Mouse (Mus musculus) forebrain, embryonic 10.5 days (tissue): Measurements from ENCODE around the gene Mtcl1. TPM values are rescaled to one million over a fixed set of nuclear protein-coding genes. Genes with fewer than 3 reads are reported as not detected.

Experiments used
- DNase-seq: peaks from one replicate; pipeline ENCODE4 v3.0.0-alpha.2; 2017; ENCODE audit warnings: low spot score; ENCODE audit errors: extremely low spot score
- H3K27ac ChIP-seq: fragments of 300-500 bp; sonication (generic); 2 replicates; pipeline ENCODE4 v1.5.1; 2016; ENCODE audit warnings: mild to moderate bottlenecking
- H3K27me3 ChIP-seq: fragments of 300-500 bp; sonication (generic); 2 replicates; pipeline ENCODE4 v1.6.1; 2016; ENCODE audit warnings: mild to moderate bottlenecking; ENCODE audit not compliant: poor library complexity, severe bottlenecking
- H3K36me3 ChIP-seq: fragments of 300-500 bp; sonication (generic); replicated peaks from 2 replicates; pipeline ENCODE4 v1.6.1; 2016; ENCODE audit warnings: mild to moderate bottlenecking, moderate library complexity
- H3K4me1 ChIP-seq: fragments of 300-500 bp; sonication (generic); 2 replicates; pipeline ENCODE4 v1.6.1; 2016
- H3K4me3 ChIP-seq: fragments of 300-500 bp; sonication (generic); 2 replicates; pipeline ENCODE4 v1.5.1; 2016; ENCODE audit warnings: mild to moderate bottlenecking, moderate library complexity
- H3K9me3 ChIP-seq: fragments of 300-500 bp; sonication (generic); 2 replicates; pipeline ENCODE4 v1.6.1; 2016; ENCODE audit warnings: mild to moderate bottlenecking, moderate library complexity
- WGBS: fragments of 180-500 bp; shearing (Covaris S2); methylation state at CpG from one replicate; pipeline ENCODE4 v1.1.7; 2016; 5-methylcytosine and 5-hydroxymethylcytosine counted together
- polyA plus RNA-seq: library from polyadenylated mRNA; unstranded; fragments of >200 nt; fragmentation: Nextera tagmentation; extraction: Ambion mirVana; gene quantifications from 2 replicates; pipeline ENCODE4 v1.2.1, GENCODE M21; 2016

The Mtcl1 gene
- polyA plus RNA-seq, 1 experiment from 2014 or later, result 28.4 TPM

DNA sequence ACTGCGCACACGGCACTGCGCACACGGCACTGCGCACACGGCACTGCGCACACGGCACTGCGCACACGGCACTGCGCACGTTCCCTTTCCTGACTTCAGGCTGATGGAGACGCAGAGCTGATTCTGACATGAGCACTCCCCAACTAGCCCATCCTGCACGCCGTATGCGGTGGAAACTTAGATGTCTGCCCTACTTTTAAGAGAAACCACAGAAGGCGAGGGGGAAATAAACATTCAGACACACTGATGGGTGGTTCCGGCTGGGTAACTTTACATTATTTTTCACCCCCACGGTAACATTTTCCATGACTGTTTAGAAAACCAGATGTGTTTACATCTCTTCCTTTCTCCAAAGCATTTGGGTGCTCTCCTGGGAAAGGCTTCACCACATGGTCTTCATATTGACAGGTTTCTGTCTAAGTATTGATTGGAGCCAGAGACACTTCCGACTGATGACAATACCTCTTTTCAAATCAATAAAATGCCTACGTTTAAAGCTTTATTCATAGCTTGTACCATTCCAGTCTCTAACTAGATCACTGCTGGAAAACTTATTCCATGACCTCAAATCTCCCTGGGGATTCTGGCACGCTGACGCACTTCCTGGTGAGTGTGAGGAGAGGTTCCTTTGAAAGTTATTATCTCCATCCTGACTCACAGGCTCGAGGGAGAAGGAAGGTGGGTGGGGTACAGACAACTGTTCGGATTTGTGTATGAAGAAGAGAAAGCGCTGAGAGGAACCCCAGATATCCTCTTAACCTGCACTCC lies 84.8 kb downstream of the Mtcl1 start:
- DNase-seq, result no peak
- Histone ChIP-seq H3K4me3 (no peak overlapping the region), H3K27me3 (no peaks in the 10 kb centered on the region), H3K4me1 (0 out of 2 replicates have a peak, but pooled peaks cover 11% of the 10 kb centered on the region), H3K36me3 (peaks cover 98% of the 10 kb centered on the region), H3K9me3 (no peaks in the 10 kb centered on the region), H3K27ac (no peak overlapping the region)
- 87% methylated on average over 26 of the region's 26 CpGs for WGBS

DNA sequence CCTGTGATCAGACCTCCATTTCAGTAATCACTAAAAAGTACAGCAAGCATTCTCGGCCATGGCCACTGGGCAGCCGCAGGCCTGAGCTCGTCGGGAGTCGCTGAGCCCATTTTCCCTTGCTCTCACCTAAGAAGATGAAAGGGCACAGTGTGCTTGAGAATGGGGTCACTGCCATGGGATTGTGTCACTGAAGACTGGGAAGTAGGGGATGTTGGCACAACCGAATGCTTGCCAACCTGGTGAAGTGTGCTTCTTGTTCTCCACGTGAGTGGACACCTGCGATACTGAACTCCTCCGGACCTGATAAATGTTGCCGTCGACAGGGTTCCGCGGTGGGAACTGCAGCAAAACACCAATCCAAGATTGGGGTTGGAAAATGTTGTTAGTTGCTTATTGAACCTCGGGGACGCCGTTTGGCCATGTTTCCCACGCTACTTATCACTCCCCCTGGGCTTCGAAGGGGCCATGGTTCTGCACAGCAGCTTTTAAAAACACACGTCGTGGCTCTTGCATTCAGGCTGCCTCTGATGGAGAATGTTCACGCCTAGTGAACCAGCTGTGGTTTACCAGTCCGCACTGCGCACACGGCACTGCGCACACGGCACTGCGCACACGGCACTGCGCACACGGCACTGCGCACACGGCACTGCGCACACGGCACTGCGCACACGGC lies 85.6 kb downstream of the Mtcl1 start:
- H3K9me3 ChIP-seq, result no peaks in the 10 kb centered on the region
- H3K4me3 ChIP-seq, result no peak overlapping the region
- 90% methylated on average over 36 of the region's 36 CpGs for WGBS
- H3K36me3 ChIP-seq, result peaks cover 98% of the 10 kb centered on the region
- H3K27ac ChIP-seq, result no peak overlapping the region
- no peak for DNase-seq
- H3K4me1 ChIP-seq, result peaks cover 13% of the 10 kb centered on the region; the same call in 1 of the 2 replicates
- H3K27me3 ChIP-seq, result no peaks in the 10 kb centered on the region

- no peak overlapping the region for H3K4me3 ChIP-seq
- no peak overlapping the region for H3K27ac ChIP-seq
- H3K9me3 ChIP-seq, result no peaks in the 10 kb centered on the region
- no peak for DNase-seq
- H3K27me3 ChIP-seq, result no peaks in the 10 kb centered on the region
- WGBS, result 87% methylated on average over 15 of the region's 15 CpGs
- peaks cover 99% of the 10 kb centered on the region for H3K36me3 ChIP-seq
- H3K4me1 ChIP-seq, result peaks cover 28% of the 10 kb centered on the region
Observed at GRCm38 (mm10) chr17:66362287-66363016, 87.1 kb downstream of the Mtcl1 start.

- Histone ChIP-seq H3K27me3 (no peaks in the 10 kb centered on the region), H3K36me3 (peaks cover 99% of the 10 kb centered on the region), H3K27ac (peak overlapping the region; percentile 66), H3K4me3 (no peak overlapping the region), H3K4me1 (peaks cover 41% of the 10 kb centered on the region), H3K9me3 (no peaks in the 10 kb centered on the region)
- WGBS, result 78% methylated on average over 27 of the region's 27 CpGs
- DNase-seq, result peak; percentile 41
Observed at GRCm38 (mm10) chr17:66358026-66358978, 91.2 kb downstream of the Mtcl1 start.

DNA sequence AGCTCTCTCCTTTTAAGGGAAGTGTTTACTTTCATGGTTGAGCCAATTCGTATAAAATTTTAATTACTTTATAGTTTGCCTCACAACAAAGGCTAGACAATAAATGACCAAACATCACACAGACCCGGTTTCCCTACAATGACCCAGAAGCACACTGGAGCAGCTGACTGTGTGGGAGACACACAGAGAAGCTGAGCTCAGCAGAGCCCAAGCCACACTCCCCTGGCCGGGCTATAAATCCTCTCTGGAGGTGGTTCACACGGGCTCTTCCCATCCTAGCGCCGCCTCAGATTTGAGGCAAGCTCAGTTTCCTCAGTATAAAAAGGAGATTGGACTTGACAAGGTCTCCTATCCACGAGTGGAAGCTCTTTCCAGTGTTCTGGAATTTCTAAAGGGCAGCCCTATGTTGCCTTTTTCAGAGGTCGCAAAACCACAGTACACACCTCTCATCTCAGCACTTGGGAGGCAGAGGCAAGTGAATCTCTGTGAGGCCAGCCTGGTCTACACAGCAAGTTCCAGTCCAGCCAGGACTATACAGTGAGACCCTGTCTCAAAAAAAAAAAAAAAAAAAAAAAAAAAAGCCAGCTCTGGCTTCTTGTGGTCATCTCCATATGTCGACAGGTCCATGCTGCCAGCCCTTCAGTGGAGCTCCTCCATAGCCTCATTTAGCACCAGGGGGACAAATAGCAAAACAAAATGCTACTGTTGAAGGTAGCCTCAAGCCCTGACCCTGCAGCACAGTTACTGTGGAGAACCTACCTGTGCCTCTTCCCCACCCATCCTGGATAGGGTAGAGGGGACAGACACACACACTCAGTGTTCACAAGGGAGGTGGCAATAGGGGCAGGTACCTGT lies 92.2 kb downstream of the Mtcl1 start:
- no peaks in the 10 kb centered on the region for H3K9me3 ChIP-seq
- H3K4me1 ChIP-seq, result peaks cover 41% of the 10 kb centered on the region
- H3K4me3 ChIP-seq, result no peak overlapping the region
- DNase-seq, result no peak
- H3K27me3 ChIP-seq, result no peaks in the 10 kb centered on the region
- H3K36me3 ChIP-seq, result peaks cover 99% of the 10 kb centered on the region
- H3K27ac ChIP-seq, result peak overlapping the region; percentile 66
- 88% methylated on average over 9 of the region's 9 CpGs for WGBS

DNA sequence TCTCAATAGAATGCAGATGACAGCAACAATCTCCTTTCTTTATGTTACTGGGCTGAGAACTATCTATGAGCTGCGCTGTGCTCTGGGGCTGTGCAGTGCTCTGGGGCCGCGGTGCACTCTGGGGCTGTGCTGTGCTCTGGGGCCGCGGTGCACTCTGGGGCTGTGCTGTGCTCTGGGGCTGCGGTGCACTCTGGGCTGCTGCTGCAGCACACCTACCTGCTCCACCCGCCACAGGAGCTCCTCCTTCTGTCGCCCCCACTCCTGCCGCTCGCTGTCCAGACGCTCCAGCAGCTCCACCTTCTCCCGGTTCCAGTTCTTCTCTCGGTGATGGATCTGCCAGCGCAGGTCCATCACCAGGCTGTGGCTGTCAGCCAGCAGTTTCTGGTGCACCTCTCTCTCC lies 95.6 kb downstream of the Mtcl1 start:
- WGBS, result 94% methylated on average over 14 of the region's 14 CpGs
- no peak for DNase-seq
- no peak overlapping the region for H3K27ac ChIP-seq
- H3K9me3 ChIP-seq, result no peaks in the 10 kb centered on the region
- no peak overlapping the region for H3K4me3 ChIP-seq
- peaks cover 29% of the 10 kb centered on the region for H3K4me1 ChIP-seq
- H3K36me3 ChIP-seq, result peaks cover 98% of the 10 kb centered on the region
- no peaks in the 10 kb centered on the region for H3K27me3 ChIP-seq

DNA sequence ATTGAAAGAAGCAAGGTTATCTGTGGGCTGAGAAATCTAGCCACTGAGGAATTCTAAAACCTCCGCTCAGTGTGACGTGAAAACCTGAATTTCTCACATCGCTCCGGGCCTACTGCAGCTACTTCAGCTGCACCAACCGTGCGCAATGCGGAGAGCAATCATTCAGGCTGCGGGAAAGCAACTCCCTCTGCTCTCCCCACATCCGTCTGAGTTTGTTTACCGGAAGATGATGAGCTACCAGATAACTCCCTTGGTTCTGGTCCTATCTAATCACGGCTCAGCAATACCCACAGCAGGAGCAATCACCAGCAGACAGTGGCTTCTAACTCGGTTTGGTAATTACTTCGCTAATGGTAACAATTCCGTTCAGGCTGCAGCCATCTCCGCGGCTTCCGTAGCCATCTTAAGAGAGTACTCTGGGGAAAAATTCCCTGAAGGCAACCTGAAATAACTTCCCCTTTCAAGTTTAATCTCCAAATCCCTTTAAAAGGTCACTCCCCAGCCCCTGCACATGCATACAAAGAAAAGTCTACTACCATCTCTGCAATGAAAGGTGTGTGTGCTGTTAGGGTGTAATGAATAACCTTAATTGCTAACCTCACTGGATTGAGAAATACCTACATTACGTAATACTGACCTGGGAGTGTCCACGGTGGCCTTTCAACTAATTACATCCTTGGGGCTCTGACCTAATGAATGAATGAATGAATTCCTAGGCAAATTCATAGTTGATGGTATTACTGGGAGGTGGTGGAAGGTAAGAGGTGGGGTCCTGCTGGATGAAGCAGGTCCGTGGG lies 96.5 kb downstream of the Mtcl1 start:
- peaks cover 98% of the 10 kb centered on the region for H3K36me3 ChIP-seq
- H3K9me3 ChIP-seq, result no peaks in the 10 kb centered on the region
- H3K27me3 ChIP-seq, result no peaks in the 10 kb centered on the region
- no peak for DNase-seq
- 83% methylated on average over 20 of the region's 20 CpGs for WGBS
- no peak overlapping the region for H3K4me3 ChIP-seq
- no peak overlapping the region for H3K27ac ChIP-seq
- H3K4me1 ChIP-seq, result peaks cover 21% of the 10 kb centered on the region

- H3K9me3 ChIP-seq, result no peaks in the 10 kb centered on the region
- no peak for DNase-seq
- no peaks in the 10 kb centered on the region for H3K27me3 ChIP-seq
- no peak overlapping the region for H3K4me3 ChIP-seq
- peaks cover 98% of the 10 kb centered on the region for H3K36me3 ChIP-seq
- no peak overlapping the region for H3K27ac ChIP-seq
- peaks cover 12% of the 10 kb centered on the region for H3K4me1 ChIP-seq
- 92% methylated on average over 6 of the region's 6 CpGs for WGBS
Observed at GRCm38 (mm10) chr17:66352219-66352618, 97.3 kb downstream of the Mtcl1 start.

DNA sequence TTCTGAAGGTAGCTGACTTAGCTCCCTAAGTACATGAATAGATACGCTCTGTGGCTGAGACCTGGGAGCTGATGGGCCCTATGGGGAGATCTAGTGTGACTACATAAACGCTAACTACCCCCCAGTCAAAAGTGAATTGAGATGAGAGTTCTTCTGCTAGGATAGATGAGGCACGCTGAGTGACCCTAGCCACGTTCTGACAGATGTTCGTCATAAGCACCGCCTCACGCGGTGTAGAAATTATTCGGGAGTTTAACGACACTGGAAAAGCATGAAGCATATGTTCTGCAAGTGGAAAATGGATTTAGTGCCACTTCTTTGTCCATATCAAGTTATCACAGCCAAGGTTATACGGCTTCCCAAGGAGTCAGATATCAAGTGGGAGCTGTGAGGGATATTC lies 98.9 kb downstream of the Mtcl1 start:
- H3K4me3 ChIP-seq, result no peak overlapping the region
- peaks cover 5% of the 10 kb centered on the region; the same call in 1 of the 2 replicates for H3K4me1 ChIP-seq
- H3K27ac ChIP-seq, result no peak overlapping the region
- no peaks in the 10 kb centered on the region for H3K27me3 ChIP-seq
- H3K9me3 ChIP-seq, result no peaks in the 10 kb centered on the region
- 94% methylated on average over 11 of the region's 11 CpGs for WGBS
- no peak for DNase-seq
- peaks cover 98% of the 10 kb centered on the region for H3K36me3 ChIP-seq

- Histone ChIP-seq H3K4me3 (no peak overlapping the region), H3K4me1 (peaks cover 5% of the 10 kb centered on the region; the same call in 1 of the 2 replicates), H3K36me3 (peaks cover 97% of the 10 kb centered on the region), H3K27ac (no peak overlapping the region), H3K27me3 (no peaks in the 10 kb centered on the region), H3K9me3 (no peaks in the 10 kb centered on the region)
- DNase-seq, result no peak
- 84% methylated on average over 15 of the region's 15 CpGs for WGBS
Observed at GRCm38 (mm10) chr17:66350127-66350526, 99.4 kb downstream of the Mtcl1 start.

DNA sequence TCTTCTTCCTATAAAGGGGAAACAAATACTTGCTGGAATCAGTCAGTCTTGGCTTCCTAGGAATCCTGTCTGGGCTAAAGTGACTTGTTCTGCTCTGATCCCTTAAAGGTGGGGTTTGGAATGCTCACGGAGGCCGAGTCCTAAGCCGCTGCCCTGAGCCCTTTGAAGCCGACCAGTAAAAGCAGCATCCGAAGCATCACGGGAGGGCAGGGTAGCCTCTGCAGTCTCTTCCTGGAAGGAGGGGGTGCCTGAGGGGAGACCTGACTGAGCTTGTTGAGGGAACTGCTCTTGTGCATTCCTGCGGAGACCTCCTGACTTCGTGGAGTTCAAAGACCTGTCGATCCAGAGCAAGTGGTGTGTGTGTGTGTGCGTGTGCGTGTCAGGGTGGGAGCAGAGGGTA lies 103.2 kb downstream of the Mtcl1 start:
- no peak overlapping the region for H3K4me3 ChIP-seq
- DNase-seq, result no peak
- H3K36me3 ChIP-seq, result peaks cover 97% of the 10 kb centered on the region
- H3K27me3 ChIP-seq, result no peaks in the 10 kb centered on the region
- H3K27ac ChIP-seq, result no peak overlapping the region
- 86% methylated on average over 11 of the region's 11 CpGs for WGBS
- no peaks in the 10 kb centered on the region for H3K4me1 ChIP-seq
- no peaks in the 10 kb centered on the region for H3K9me3 ChIP-seq
